Mouse (Mus musculus) Patski (cell line): ENCODE results near the gene Krtap29-1. TPM values are rescaled to one million over a fixed set of nuclear protein-coding genes. Genes with fewer than 3 reads are reported as not detected.
A peak's percentile ranks its signal among the peaks of the same experiment; 100 is the strongest.

ENCODE experiments used
- ATAC-seq: fragments of 100-300 bp; one replicate; pipeline ENCODE4 v1.8.0; 2021
- CTCF ChIA-PET: fragments of 350-600 bp; sonication (Branson Sonifier 250); formaldehyde crosslinking; loops from one replicate; lab custom pipeline; 2022; ENCODE audit warnings: inconsistent platforms; lab: Charles Lee
- POLR2A ChIA-PET: fragments of 350-600 bp; sonication (Branson Sonifier 250); formaldehyde crosslinking; loops from one replicate; lab custom pipeline; 2022; ENCODE audit warnings: antibody characterized with exemption, inconsistent platforms; lab: Charles Lee
- DNase-seq: peaks from one replicate; pipeline ENCODE4 v3.0.0-alpha.2; 2011; ENCODE audit warnings: low read depth, low spot score
- H3K27me3 ChIP-seq: fragments of 371-371 bp; one replicate; pipeline ENCODE4 v1.5.1; 2021
- CTCF ChIP-seq: fragments of 100-300 bp; IDR thresholded peaks from one replicate; pipeline ENCODE4 v1.5.1; 2021
- in situ Hi-C: fragments of 300-500 bp; cut with MboI; formaldehyde crosslinking; loops from 3 replicates; pipeline ENCODE4 v1.11.1; 2018; ENCODE audit warnings: low pct_unique_long_range_greater_than_20kb, mixed read lengths
- polyA plus RNA-seq: library from polyadenylated mRNA; unstranded; gene quantifications from one replicate; pipeline ENCODE4 v1.2.3, GENCODE M21; 2021

Krtap29-1 gene
- polyA plus RNA-seq, 1 experiment from 2014 or later = not detected

DNA sequence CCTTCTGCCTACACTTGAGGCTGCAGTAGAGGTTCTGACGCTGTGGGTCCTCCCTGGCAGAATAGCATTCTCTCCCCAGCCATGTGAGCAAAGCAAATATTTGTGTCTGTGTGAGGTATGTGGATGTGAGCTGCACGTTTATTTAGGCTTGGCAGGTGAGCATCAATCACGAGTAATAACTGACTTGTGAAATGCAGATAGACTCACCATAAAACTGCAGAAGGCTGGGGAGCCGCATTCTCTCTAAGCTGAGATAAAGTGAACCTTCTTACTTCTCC, 15.5 kb upstream of the Krtap29-1 start:
- ChIA-PET POLR2A (no interaction called here), CTCF (no interaction called here)
- TF ChIP-seq CTCF = no peak
- DNase-seq (no peak), ATAC-seq (no peak)
- in situ Hi-C loops = no loop called here
- H3K27me3 ChIP-seq = peaks cover 3% of the 10 kb centered on the region

DNA sequence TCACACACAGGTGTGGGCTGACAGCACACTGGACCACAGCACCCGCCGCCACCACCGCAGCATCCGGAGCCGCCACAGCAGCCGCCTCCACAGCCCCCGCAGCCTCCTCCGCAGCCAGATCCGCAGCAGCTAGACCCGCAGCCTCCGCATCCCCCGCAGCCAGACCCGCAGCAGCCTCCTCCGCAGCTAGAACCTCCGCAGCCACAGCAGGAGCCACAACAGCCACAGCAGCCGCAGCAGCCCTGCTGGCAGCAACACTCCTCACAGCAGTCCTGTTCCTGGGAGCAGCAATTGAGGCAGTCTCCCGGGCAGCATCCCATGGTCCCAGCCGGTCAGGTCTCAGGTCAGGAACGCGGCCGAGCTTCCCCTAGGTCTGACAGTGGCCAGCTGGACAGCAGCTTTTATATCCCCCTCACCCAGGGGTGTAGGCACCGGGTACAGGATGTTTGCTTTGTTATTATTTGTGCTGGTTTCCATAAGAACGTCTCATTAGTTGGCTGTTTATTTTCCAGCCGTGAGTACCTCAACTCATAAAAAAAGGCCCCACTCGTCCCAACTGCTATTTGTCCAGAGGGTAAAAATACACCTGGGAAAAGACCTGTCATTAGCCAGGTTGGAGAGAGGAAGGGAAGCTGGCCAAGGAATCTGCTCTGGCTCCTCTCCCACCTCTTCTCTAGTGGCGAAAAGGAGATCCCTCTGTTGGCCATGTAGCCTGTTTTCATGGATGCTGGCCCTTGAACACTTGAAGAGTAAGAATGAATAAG, 14.9 kb upstream of the Krtap29-1 start, which contains the start of gene Krtap17-1:
Krtap17-1 (minus strand) TSS at position 375 of the 764 bp plus-strand sequence.
- H3K27me3 ChIP-seq = peaks cover 3% of the 10 kb centered on the region
- in situ Hi-C loops = no loop called here
- CTCF ChIA-PET = no interaction called here
- POLR2A ChIA-PET = no interaction called here
- no peak for TF ChIP-seq CTCF
- DNase-seq = no peak
- no peak for ATAC-seq

DNA sequence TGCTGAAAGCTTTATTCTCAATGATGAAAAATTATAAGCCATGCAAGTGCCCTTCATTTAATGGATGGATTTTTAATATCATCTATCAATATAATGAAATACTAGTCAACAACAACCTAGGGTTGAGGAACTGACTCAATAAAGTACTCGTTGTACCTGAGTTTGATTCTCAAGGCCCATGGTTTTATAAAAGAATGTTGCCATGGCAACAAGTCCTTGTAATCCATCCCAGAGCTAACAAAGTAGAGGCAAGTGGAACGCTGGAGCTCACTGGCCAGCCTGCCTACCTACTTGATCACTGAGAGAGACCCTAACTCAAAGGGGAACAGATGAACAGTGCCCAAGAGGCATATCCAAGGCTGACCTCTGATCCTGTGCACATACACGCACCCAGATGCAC, 11.7 kb upstream of the Krtap29-1 start:
- CTCF ChIA-PET = interaction anchor here (1.4 kb wide), 1 partner anchor 15 kb away, joined by 5 read pairs; no protein-coding TSS in a partner anchor
- POLR2A ChIA-PET = no interaction called here
- peaks cover 3% of the 10 kb centered on the region for H3K27me3 ChIP-seq
- no peak for TF ChIP-seq CTCF
- DNase-seq (no peak), ATAC-seq (no peak)
- in situ Hi-C loops = no loop called here

DNA sequence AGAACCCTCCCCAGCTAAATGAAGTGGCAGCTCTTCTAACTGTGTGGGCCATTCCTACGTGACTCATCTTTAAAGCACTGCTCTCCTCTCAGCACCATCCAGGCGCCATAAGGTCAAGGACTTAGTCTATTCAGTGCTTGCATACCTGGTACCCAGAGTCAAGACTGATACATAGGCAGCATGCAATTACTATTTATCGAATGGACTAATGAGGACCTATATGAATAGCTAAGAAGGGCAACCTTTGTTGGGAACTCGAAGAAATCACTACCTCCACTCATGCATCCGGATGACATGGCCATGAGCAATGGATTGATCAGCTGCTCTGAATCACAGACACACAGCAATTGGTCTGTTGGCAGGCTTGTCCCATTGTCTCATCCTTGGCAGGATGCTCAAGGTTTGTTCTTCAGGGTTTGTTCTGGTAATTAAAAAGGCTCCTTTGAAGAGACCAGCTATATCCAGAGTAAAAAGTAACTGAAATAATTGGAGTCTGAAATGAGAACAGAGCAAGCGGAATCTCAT, 11.1 kb upstream of the Krtap29-1 start:
- DNase-seq (no peak), ATAC-seq (no peak)
- ChIA-PET CTCF (interaction anchor here (1.4 kb wide), 1 partner anchor 16 kb away, joined by 5 read pairs; no protein-coding TSS in a partner anchor), POLR2A (no interaction called here)
- in situ Hi-C loops = no loop called here
- peaks cover 3% of the 10 kb centered on the region for H3K27me3 ChIP-seq
- TF ChIP-seq CTCF = no peak

DNA sequence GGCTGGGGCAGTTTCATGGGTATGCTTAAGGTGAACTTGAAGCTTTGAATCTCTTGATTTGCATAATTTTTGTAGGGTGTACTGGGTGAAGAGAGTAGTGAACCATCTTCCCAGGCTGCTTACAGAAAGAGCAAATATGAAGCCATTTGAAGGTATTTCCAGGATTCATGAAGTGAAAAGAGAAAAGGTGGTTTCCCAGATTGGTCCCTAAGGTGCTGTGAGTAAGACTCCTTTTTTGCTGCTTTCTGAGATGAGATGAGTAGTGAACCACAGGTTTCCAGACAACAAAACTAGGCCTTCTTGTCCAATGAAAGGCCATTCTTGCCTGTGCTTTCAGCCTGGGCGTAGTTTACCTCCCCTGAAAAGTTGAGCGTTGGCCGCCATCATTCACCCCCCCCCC, 9.7 kb upstream of the Krtap29-1 start:
- ChIA-PET CTCF (no interaction called here), POLR2A (no interaction called here)
- in situ Hi-C loops = no loop called here
- peaks cover 9% of the 10 kb centered on the region for H3K27me3 ChIP-seq
- no peak for DNase-seq
- ATAC-seq = no peak
- no peak for TF ChIP-seq CTCF

DNA sequence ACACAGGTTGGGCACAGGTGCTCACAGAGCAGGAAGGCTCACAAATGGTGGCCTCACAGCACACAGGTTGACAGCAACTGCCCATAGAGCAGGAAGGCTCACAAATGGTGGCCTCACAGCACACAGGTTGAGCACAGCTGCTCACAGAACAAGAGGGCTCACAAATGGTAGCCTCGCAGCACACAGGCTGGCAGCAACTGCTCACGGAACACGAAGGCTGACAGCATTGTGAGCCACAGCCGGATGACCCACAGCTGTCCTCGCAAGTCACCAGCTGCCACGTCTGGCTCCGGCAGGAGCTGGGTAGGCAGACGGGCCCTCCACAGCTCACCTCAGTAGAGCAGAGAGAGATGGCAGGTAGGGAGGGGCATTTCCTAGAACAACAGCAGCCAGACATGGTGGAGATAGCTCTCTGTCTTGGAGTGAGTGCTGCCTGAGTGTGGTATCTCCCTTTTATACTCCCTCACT, 7.4 kb upstream of the Krtap29-1 start, which contains the start of gene Krtap16-1:
Krtap16-1 (minus strand) TSS at position 418 of the 468 bp plus-strand sequence.
- CTCF ChIA-PET = interaction anchor here (1.1 kb wide), 1 partner anchor 19 kb away, joined by 3 read pairs; no protein-coding TSS in a partner anchor
- DNase-seq (no peak), ATAC-seq (no peak)
- H3K27me3 ChIP-seq = peaks cover 16% of the 10 kb centered on the region
- in situ Hi-C loops = no loop called here
- no peak for TF ChIP-seq CTCF
- POLR2A ChIA-PET = no interaction called here

DNA sequence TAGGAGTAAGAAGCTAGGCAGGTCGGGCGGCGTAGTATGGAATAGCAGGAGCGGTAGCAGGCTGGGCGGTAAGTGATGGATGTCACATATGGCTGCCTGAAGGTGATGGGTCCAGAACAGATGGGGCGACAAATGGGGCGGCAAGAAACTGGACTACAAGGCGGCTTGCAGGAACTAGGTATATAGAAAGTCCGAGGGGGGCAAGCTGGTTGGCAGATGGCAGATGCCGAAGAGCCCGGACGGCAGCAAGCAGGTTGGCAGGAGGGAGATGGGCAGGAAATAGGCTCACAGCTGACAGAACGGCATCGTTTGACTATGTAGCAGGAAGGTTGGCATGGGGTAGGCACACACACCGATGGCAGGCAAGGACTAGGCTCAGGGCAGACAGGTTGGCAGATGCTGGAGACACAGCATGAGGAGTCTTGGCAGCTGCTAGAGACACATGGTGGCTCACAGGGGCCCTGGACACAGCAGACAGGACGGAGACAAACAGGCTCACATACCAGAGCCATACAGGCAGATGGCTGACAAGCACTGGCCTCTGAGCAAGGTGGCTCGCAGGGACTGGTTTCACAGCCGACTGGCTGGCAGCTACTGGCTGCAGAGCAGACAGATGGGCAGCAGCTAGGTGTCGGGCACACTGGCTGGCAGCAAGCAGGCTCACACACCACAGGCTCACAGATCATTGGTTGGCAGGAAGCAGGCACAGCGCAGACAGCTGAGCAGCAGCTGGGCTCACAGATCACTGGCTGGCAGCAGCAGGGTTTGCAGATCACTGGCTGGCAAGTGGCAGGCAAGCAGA, 6.6 kb upstream of the Krtap29-1 start:
- in situ Hi-C loops = no loop called here
- ChIA-PET CTCF (interaction anchor here (1.1 kb wide), 1 partner anchor 20 kb away, joined by 3 read pairs; no protein-coding TSS in a partner anchor), POLR2A (no interaction called here)
- ATAC-seq (peak; percentile 39), DNase-seq (no peak)
- H3K27me3 ChIP-seq = peaks cover 16% of the 10 kb centered on the region
- no peak for TF ChIP-seq CTCF

- TF ChIP-seq CTCF = no peak
- CTCF ChIA-PET = no interaction called here
Measured at GRCm38 (mm10) chr11:99983442-99983841, 4.6 kb upstream of the Krtap29-1 start.

GRCm38 (mm10) chr11:99982731-99983130, 3.9 kb upstream of the Krtap29-1 start:
- ATAC-seq (no peak), DNase-seq (no peak)
- ChIA-PET POLR2A (no interaction called here), CTCF (no interaction called here)
- no peak for TF ChIP-seq CTCF
- peaks cover 16% of the 10 kb centered on the region for H3K27me3 ChIP-seq
- in situ Hi-C loops = no loop called here

More at GRCm38 (mm10) chr11:99983442-99983841, 4.6 kb upstream of the Krtap29-1 start:
- DNase-seq = no peak
- H3K27me3 ChIP-seq = peaks cover 16% of the 10 kb centered on the region
- no peak for ATAC-seq
- in situ Hi-C loops = no loop called here
- POLR2A ChIA-PET = no interaction called here

GRCm38 (mm10) chr11:99965961-99966360, 12.9 kb downstream of the Krtap29-1 start:
- no peak for DNase-seq

More at GRCm38 (mm10) chr11:99965961-99966360, 12.9 kb downstream of the Krtap29-1 start:
- POLR2A ChIA-PET = no interaction called here
- H3K27me3 ChIP-seq = no peaks in the 10 kb centered on the region
- ATAC-seq = no peak
- CTCF ChIA-PET = no interaction called here
- no peak for TF ChIP-seq CTCF
- in situ Hi-C loops = no loop called here
